Mouse (Mus musculus): ENCODE data around the gene Fam171a1. TPM values are rescaled to one million over a fixed set of nuclear protein-coding genes. Genes with fewer than 3 reads are reported as not detected.
A peak's percentile ranks its signal among the peaks of the same experiment; 100 is the strongest.
"Not testable (repeated sequence)": the region's sequence is repeated elsewhere in the genome, so short reads cannot be mapped to it uniquely, and the experiment has no call there.

The Fam171a1 gene
- polyA plus RNA-seq, 1 experiment = 33.3 TPM

GRCm38 (mm10) chr2:3215480-3215879 lies 101.5 kb downstream of the Fam171a1 start:
- Histone ChIP-seq H3K4me3 (ENCODE audit: insufficient read depth, poor library complexity, severe bottlenecking) (no peak overlapping the region), H3K79me2 (ENCODE audit: control insufficient read depth, insufficient read depth) (peaks cover 12% of the 10 kb centered on the region), H3K27me3 (ENCODE audit: control insufficient read depth, insufficient read depth, insufficient read length) (no peaks in the 10 kb centered on the region), H3ac (ENCODE audit: control insufficient read depth, insufficient read length, low read depth) (no peak overlapping the region), H3K36me3 (ENCODE audit: control insufficient read depth, insufficient read depth) (peaks cover 32% of the 10 kb centered on the region), H3K79me3 (ENCODE audit: low read depth) (no peaks in the 10 kb centered on the region)
- TF ChIP-seq CEBPB (IDR thresholded peaks at IDR 0.05; ENCODE audit: low read depth) = no peak
- TF ChIP-seq CTCF (IDR thresholded peaks at IDR 0.05; ENCODE audit: control insufficient read depth, insufficient read depth, insufficient read length) = no peak
- no peak for TF ChIP-seq MYOD1 (IDR thresholded peaks at IDR 0.05; ENCODE audit: control insufficient read depth, insufficient read length, low read depth)
- no peak for TF ChIP-seq MYOG (IDR thresholded peaks at IDR 0.05; ENCODE audit: control insufficient read depth, extremely low read depth, insufficient read length)
- TF ChIP-seq USF1 (IDR thresholded peaks at IDR 0.05; ENCODE audit: low read depth) = no peak
- TF ChIP-seq FOSL1 (IDR thresholded peaks at IDR 0.05; ENCODE audit: insufficient read depth, low read length, poor library complexity, severe bottlenecking) = no peak
- TF ChIP-seq MAX (IDR thresholded peaks at IDR 0.05) = no peak

DNA sequence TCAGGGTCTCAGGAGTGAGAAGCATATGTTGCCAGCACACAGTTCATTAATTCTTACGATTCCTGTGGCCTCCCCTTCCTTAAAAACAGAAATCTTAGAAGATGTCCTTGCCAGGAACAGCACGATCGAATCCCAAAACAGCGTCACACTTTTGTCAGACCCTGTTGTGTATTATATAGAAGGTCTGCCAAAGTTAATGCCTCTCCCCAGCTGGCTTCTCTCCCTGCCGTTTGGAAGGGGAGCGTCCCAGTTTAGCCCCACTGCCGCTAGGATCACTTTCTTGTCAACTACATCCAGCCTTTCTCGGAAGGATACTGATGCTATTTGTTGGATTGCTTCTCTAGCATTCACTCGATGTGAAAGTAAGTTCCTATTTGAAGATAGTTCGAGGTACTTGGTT lies 102.6 kb downstream of the Fam171a1 start:
- no peak overlapping the region for H3K4me3 ChIP-seq (ENCODE audit: insufficient read depth, poor library complexity, severe bottlenecking)
- H3K27me3 ChIP-seq (ENCODE audit: control insufficient read depth, insufficient read depth, insufficient read length) = no peaks in the 10 kb centered on the region
- H3K79me2 ChIP-seq (ENCODE audit: control insufficient read depth, insufficient read depth) = peaks cover 12% of the 10 kb centered on the region
- no peak overlapping the region for H3ac ChIP-seq (ENCODE audit: control insufficient read depth, insufficient read length, low read depth)
- peaks cover 40% of the 10 kb centered on the region for H3K36me3 ChIP-seq (ENCODE audit: control insufficient read depth, insufficient read depth)
- no peaks in the 10 kb centered on the region for H3K79me3 ChIP-seq (ENCODE audit: low read depth)
- TF ChIP-seq FOSL1 (IDR thresholded peaks at IDR 0.05; ENCODE audit: insufficient read depth, low read length, poor library complexity, severe bottlenecking) = no peak
- no peak for TF ChIP-seq CEBPB (IDR thresholded peaks at IDR 0.05; ENCODE audit: low read depth)
- no peak for TF ChIP-seq MYOG (IDR thresholded peaks at IDR 0.05; ENCODE audit: control insufficient read depth, extremely low read depth, insufficient read length)
- no peak for TF ChIP-seq CTCF (IDR thresholded peaks at IDR 0.05; ENCODE audit: control insufficient read depth, insufficient read depth, insufficient read length)
- TF ChIP-seq MAX (IDR thresholded peaks at IDR 0.05) = no peak
- TF ChIP-seq MYOD1 (IDR thresholded peaks at IDR 0.05; ENCODE audit: control insufficient read depth, insufficient read length, low read depth) = no peak
- TF ChIP-seq USF1 (IDR thresholded peaks at IDR 0.05; ENCODE audit: low read depth) = no peak

GRCm38 (mm10) chr2:3217577-3217976 lies 103.6 kb downstream of the Fam171a1 start:
- Histone ChIP-seq H3K36me3 (ENCODE audit: control insufficient read depth, insufficient read depth) (peaks cover 40% of the 10 kb centered on the region), H3K79me2 (ENCODE audit: control insufficient read depth, insufficient read depth) (peaks cover 12% of the 10 kb centered on the region)
- H3ac ChIP-seq (ENCODE audit: control insufficient read depth, insufficient read length, low read depth); H3K79me3 ChIP-seq (ENCODE audit: low read depth); H3K27me3 ChIP-seq (ENCODE audit: control insufficient read depth, insufficient read depth, insufficient read length); H3K4me3 ChIP-seq (ENCODE audit: insufficient read depth, poor library complexity, severe bottlenecking): not testable (repeated sequence)

DNA sequence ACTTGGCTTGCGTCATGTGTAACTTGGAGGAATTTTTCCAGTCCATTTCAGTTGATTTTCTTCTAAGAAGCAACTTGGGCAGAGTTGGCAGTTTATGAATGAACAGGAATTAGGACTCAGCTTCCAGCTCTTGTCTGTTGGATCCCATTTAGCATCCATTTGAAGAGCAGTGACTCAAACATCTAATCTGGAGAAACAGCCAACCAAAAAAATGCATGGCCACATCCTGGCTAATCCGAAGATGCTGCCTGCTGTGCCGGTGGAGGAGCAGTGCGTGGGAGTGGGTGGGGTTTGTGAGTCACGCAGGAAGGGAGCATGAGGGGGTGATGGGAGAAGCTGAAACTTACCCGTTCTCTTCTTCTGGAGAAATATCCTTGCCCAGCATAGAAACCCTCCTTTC lies 104.2 kb downstream of the Fam171a1 start:
- Histone ChIP-seq H3K27me3 (ENCODE audit: control insufficient read depth, insufficient read depth, insufficient read length) (no peaks in the 10 kb centered on the region), H3K36me3 (ENCODE audit: control insufficient read depth, insufficient read depth) (peaks cover 35% of the 10 kb centered on the region), H3K4me3 (ENCODE audit: insufficient read depth, poor library complexity, severe bottlenecking) (no peak overlapping the region), H3K79me3 (ENCODE audit: low read depth) (no peaks in the 10 kb centered on the region), H3K79me2 (ENCODE audit: control insufficient read depth, insufficient read depth) (peaks cover 12% of the 10 kb centered on the region), H3ac (ENCODE audit: control insufficient read depth, insufficient read length, low read depth) (no peak overlapping the region)
- TF ChIP-seq MYOG (IDR thresholded peaks at IDR 0.05; ENCODE audit: control insufficient read depth, extremely low read depth, insufficient read length) (no peak), CTCF (IDR thresholded peaks at IDR 0.05; ENCODE audit: control insufficient read depth, insufficient read depth, insufficient read length) (no peak), USF1 (IDR thresholded peaks at IDR 0.05; ENCODE audit: low read depth) (no peak), CEBPB (IDR thresholded peaks at IDR 0.05; ENCODE audit: low read depth) (peak; percentile 22), FOSL1 (IDR thresholded peaks at IDR 0.05; ENCODE audit: insufficient read depth, low read length, poor library complexity, severe bottlenecking) (peak; percentile 48), MYOD1 (IDR thresholded peaks at IDR 0.05; ENCODE audit: control insufficient read depth, insufficient read length, low read depth) (no peak), MAX (IDR thresholded peaks at IDR 0.05) (no peak)

GRCm38 (mm10) chr2:3228475-3228874 lies 114.5 kb downstream of the Fam171a1 start:
- H3K36me3 ChIP-seq (ENCODE audit: control insufficient read depth, insufficient read depth) = peaks cover 33% of the 10 kb centered on the region
- no peaks in the 10 kb centered on the region for H3K27me3 ChIP-seq (ENCODE audit: control insufficient read depth, insufficient read depth, insufficient read length)
- no peak overlapping the region for H3K4me3 ChIP-seq (ENCODE audit: insufficient read depth, poor library complexity, severe bottlenecking)
- H3K79me2 ChIP-seq (ENCODE audit: control insufficient read depth, insufficient read depth) = no peaks in the 10 kb centered on the region
- H3ac ChIP-seq (ENCODE audit: control insufficient read depth, insufficient read length, low read depth) = no peak overlapping the region
- H3K79me3 ChIP-seq (ENCODE audit: low read depth) = no peaks in the 10 kb centered on the region
- TF ChIP-seq CEBPB (IDR thresholded peaks at IDR 0.05; ENCODE audit: low read depth) = no peak
- TF ChIP-seq MYOD1 (IDR thresholded peaks at IDR 0.05; ENCODE audit: control insufficient read depth, insufficient read length, low read depth) = no peak
- peak; percentile 29 for TF ChIP-seq CTCF (IDR thresholded peaks at IDR 0.05; ENCODE audit: control insufficient read depth, insufficient read depth, insufficient read length)

GRCm38 (mm10) chr2:3229060-3229459 lies 115.0 kb downstream of the Fam171a1 start:
- no peaks in the 10 kb centered on the region for H3K27me3 ChIP-seq (ENCODE audit: control insufficient read depth, insufficient read depth, insufficient read length)
- H3K79me3 ChIP-seq (ENCODE audit: low read depth) = no peaks in the 10 kb centered on the region
- no peaks in the 10 kb centered on the region for H3K79me2 ChIP-seq (ENCODE audit: control insufficient read depth, insufficient read depth)
- H3ac ChIP-seq (ENCODE audit: control insufficient read depth, insufficient read length, low read depth) = no peak overlapping the region
- TF ChIP-seq MYOD1 (IDR thresholded peaks at IDR 0.05; ENCODE audit: control insufficient read depth, insufficient read length, low read depth) = no peak
- TF ChIP-seq CTCF (IDR thresholded peaks at IDR 0.05; ENCODE audit: control insufficient read depth, insufficient read depth, insufficient read length) = peak; percentile 83
- no peak for TF ChIP-seq USF1 (IDR thresholded peaks at IDR 0.05; ENCODE audit: low read depth)
- TF ChIP-seq CEBPB (IDR thresholded peaks at IDR 0.05; ENCODE audit: low read depth) = no peak
- TF ChIP-seq FOSL1 (IDR thresholded peaks at IDR 0.05; ENCODE audit: insufficient read depth, low read length, poor library complexity, severe bottlenecking) = no peak
- TF ChIP-seq MAX (IDR thresholded peaks at IDR 0.05) = no peak
- TF ChIP-seq MYOG (IDR thresholded peaks at IDR 0.05; ENCODE audit: control insufficient read depth, extremely low read depth, insufficient read length) = no peak
- peaks cover 33% of the 10 kb centered on the region for H3K36me3 ChIP-seq (ENCODE audit: control insufficient read depth, insufficient read depth)
- no peak overlapping the region for H3K4me3 ChIP-seq (ENCODE audit: insufficient read depth, poor library complexity, severe bottlenecking)

Measured in C2C12 (cell line).